Mouse (Mus musculus) heart, adult 8-10 months (tissue): ENCODE results near the gene Crebl2. TPM values are rescaled to one million over a fixed set of nuclear protein-coding genes. Genes with fewer than 3 reads are reported as not detected.

Experiments used
- total RNA-seq, 4 experiments: library from RNA; stranded (reverse); gene quantifications; 2 replicates each; pipeline ENCODE4 v1.2.4; 2022

The Crebl2 gene
- total RNA-seq, 4 experiments from 2014 or later, result 14.6 to 20.1 (median 17.0) TPM

Other genes starting within 250 kb of the Crebl2 start
- gene Mansc1, start 197.7 kb upstream of the Crebl2 start, total RNA-seq, result 1 to 10 TPM; 3.3 to 5.4 (median 4.3) TPM
- gene Borcs5, start 190.6 kb upstream of the Crebl2 start, total RNA-seq, result 10 to 100 TPM; 10.3 to 12.6 (median 11.5) TPM
- 10 to 100 TPM; 17.9 to 28.5 (median 22.5) TPM for gene Dusp16, start 37.5 kb upstream of the Crebl2 start, total RNA-seq
- 1 to 10 TPM; 2.6 to 5.8 (median 3.9) TPM for gene Gpr19, start 68.4 kb downstream of the Crebl2 start, total RNA-seq
- 10 to 100 TPM; 29.5 to 43.4 (median 38.7) TPM for gene Cdkn1b, start 90.2 kb downstream of the Crebl2 start, total RNA-seq
- gene Apold1, start 151.6 kb downstream of the Crebl2 start, total RNA-seq, result 1 to 10 TPM; 4.8 to 7.5 (median 5.6) TPM
- 10 to 100 TPM; 36.3 to 39.7 (median 38.0) TPM for gene Ddx47, start 181.5 kb downstream of the Crebl2 start, total RNA-seq
- 1 to 10 TPM in 2 of 4 experiments, under 1 TPM in 2; 0.75 to 1.9 (median 0.93) TPM for gene Gprc5a, start 235.5 kb downstream of the Crebl2 start, total RNA-seq